Mouse (Mus musculus): Measurements from ENCODE around the gene Ddx59.

Ddx59 gene

DNA sequence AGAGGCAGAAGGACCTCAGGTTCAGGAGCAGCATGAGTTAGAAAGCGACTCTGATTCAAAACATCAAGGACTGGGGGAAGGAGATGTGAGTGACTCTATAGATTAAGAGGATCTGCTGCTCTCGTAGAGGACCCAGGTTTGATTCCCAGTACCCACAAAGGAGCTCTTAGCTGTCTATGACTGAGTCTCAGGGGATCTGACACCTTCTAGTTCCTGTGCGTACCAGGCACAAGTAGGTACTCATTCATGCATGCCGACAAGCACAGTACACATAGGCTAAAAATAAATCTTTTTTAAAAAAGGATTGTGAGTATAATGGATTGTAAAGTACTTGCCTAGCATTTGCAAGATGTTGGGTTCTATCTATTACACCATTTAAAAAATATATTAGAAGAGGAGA, 13.9 kb downstream of the Ddx59 start:
- Histone ChIP-seq H3K36me3 (ENCODE audit: control insufficient read depth, insufficient read depth, low read length, poor library complexity, severe bottlenecking) (peaks cover 4% of the 10 kb centered on the region; the same call in 1 of the 2 replicates), H3K27me3 (ENCODE audit: control insufficient read depth, insufficient read depth, low read length, poor library complexity, severe bottlenecking) (no peaks in the 10 kb centered on the region)

DNA sequence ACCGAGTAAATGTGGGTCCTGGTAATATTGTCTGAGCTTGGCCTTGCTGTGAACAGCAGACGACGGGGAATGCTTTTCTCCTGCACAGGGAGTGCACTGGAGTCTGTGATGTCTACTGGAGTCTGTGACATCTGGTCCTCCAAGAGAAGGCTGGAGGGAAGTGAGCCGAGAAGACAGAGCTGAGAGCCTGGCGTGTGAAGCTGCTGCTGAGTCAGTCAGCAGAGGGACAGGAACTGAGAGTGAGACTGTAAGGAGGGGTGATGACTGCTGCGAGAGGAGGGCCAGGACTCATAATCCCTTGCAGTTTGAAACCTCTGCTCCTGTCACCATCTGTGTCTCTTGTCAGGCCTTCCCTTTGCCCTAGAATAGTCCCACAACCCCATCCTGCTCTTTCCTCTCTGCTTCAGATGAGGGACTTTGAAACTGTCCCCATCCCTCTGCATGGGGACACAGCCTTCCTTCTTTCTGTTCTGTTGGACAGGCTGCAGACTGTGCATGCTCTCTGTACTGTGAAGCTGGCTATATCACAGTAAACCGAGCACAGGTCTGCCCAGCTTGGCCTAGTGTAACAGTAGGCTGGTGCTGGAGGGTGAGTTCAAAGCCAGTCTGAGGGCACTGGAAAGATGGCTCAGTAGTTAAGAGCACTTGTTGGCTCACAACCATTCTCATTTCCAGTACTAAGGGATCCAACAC, 15.2 kb downstream of the Ddx59 start:
- peak; percentile 62 for DNase-seq (ENCODE audit: low read depth, low spot score)
- Histone ChIP-seq H3K27me3 (ENCODE audit: control insufficient read depth, insufficient read depth, low read length, poor library complexity, severe bottlenecking) (no peaks in the 10 kb centered on the region), H3K36me3 (ENCODE audit: control insufficient read depth, insufficient read depth, low read length, poor library complexity, severe bottlenecking) (peaks cover 8% of the 10 kb centered on the region)

More for the DNA sequence above, 13.9 kb downstream of the Ddx59 start:
- DNase-seq (ENCODE audit: low read depth, low spot score), result peak; percentile 71

DNA sequence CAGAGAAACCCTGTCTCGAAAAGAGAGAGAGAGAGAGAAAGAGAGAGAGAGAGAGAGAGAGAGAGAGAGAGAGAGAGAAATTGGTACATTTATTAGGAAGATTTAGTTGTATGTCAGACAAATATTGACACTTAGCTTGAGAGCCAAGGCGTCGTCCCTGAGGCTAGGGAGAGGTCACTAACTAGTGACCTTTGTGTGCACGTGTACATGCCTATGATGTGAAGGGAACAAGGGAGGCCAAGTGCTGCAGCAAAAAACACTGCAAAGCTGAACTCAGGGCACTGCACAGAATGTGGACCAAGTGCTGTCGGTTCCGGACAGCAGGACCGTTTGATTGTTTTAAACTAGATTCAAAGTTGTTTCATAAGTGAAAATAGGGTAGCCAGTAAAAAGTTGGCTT, 25.7 kb downstream of the Ddx59 start:
- Histone ChIP-seq H3K27me3 (ENCODE audit: control insufficient read depth, insufficient read depth, low read length, poor library complexity, severe bottlenecking) (no peaks in the 10 kb centered on the region), H3K36me3 (ENCODE audit: control insufficient read depth, insufficient read depth, low read length, poor library complexity, severe bottlenecking) (0 out of 2 replicates have a peak, but pooled peaks cover 3% of the 10 kb centered on the region)
- DNase-seq (ENCODE audit: low read depth, low spot score), result no peak

DNA sequence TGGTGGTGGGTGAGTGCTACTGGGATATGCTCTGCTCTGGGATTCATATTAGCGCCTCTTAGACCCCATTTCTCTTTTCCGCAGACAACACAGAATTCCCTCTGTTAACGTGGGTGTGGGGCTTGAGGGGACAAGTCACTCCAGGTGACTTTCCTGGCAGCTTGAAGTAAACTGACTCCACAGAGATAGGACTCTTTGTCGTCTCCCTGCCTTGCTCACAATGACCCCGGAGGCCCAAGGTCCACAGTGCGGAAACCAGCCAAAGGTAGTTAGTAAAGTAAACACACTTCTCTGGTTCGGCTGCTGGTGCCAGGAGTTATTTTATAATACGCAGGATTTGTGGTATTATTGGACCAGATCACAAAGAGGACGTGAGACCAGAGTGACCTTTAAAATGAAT, 27.7 kb downstream of the Ddx59 start:
- H3K27me3 ChIP-seq (ENCODE audit: control insufficient read depth, insufficient read depth, low read length, poor library complexity, severe bottlenecking), result no peaks in the 10 kb centered on the region
- H3K36me3 ChIP-seq (ENCODE audit: control insufficient read depth, insufficient read depth, low read length, poor library complexity, severe bottlenecking), result 0 out of 2 replicates have a peak, but pooled peaks cover 3% of the 10 kb centered on the region
- no peak for DNase-seq (ENCODE audit: low read depth, low spot score)

DNA sequence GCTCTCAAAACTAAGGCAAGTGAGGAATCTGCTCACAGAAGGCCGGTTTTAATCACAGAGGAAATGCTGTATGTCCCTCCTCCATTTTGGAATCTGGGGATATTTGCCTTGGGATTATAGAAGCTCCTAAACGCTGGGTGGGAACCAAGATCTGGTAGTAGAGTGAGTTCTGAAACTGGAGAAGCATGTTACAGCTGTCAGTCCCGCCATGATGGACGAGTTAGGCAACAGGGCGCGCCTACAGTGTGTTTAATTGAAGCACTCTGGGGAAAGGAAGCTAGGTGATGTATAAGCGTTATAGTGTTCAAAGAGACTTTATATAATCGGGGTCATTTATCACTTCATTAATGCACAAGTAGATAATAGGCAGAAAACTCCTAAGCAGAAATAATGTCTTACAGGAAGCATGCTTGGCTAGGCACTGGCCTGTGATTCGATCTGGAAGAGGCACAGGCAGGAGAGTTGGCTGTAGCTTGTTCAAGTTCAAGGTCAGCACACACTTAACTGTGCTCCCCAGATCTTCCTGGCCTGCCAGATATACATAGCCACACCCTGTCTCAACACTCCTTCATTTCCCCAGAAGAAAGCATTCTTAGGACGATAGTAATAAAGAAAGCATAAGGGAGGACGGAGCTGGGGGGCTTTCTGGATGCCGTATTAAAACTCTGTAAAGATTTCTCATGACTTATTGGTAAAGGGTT, 29.6 kb downstream of the Ddx59 start:
- no peak for DNase-seq (ENCODE audit: low read depth, low spot score)
- Histone ChIP-seq H3K36me3 (ENCODE audit: control insufficient read depth, insufficient read depth, low read length, poor library complexity, severe bottlenecking) (0 out of 2 replicates have a peak, but pooled peaks cover 2% of the 10 kb centered on the region), H3K27me3 (ENCODE audit: control insufficient read depth, insufficient read depth, low read length, poor library complexity, severe bottlenecking) (no peaks in the 10 kb centered on the region)

DNA sequence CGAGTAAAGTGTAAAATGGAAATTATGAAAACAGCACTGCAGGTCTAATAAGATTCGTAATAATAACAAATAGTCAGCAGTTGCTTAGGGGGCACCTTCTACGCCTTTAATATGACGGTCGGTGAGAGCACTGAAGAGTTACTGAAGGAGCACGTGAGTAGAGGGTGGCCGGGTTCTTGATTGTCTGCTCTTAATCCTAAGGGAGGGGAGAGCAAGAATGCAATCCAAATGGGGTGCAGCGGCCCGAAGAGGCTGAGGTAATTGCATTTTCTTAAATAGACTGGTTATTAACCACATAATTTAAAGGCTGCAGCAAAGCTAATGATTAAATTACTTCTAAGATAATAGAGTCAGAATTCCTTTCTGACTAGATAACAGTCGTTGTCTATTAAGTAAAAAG, 31.9 kb downstream of the Ddx59 start:
- no peak for DNase-seq (ENCODE audit: low read depth, low spot score)
- H3K27me3 ChIP-seq (ENCODE audit: control insufficient read depth, insufficient read depth, low read length, poor library complexity, severe bottlenecking), result no peaks in the 10 kb centered on the region
- H3K36me3 ChIP-seq (ENCODE audit: control insufficient read depth, insufficient read depth, low read length, poor library complexity, severe bottlenecking), result no peaks in the 10 kb centered on the region

DNA sequence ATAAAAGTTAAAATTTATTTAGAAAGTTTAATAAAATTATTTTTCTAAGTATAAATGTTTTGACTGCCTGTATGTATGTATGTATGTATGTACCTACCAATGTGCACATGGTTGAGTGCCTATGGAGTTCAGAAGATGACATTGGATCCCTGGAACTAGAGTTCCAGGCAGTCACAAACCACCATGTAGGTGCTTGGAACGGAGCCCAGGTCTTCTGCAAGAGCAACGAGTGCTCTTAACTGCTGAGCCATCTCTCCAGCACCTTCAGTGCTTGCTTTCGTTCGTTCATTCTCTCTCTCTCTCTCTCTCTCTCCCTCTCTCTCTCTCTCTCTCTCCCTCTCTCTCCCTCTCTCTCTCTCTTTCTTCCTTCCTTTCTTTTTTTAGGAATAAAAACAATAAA, 32.3 kb downstream of the Ddx59 start:
- no peak for DNase-seq (ENCODE audit: low read depth, low spot score)
- no peaks in the 10 kb centered on the region for H3K36me3 ChIP-seq (ENCODE audit: control insufficient read depth, insufficient read depth, low read length, poor library complexity, severe bottlenecking)
- no peaks in the 10 kb centered on the region for H3K27me3 ChIP-seq (ENCODE audit: control insufficient read depth, insufficient read depth, low read length, poor library complexity, severe bottlenecking)

DNA sequence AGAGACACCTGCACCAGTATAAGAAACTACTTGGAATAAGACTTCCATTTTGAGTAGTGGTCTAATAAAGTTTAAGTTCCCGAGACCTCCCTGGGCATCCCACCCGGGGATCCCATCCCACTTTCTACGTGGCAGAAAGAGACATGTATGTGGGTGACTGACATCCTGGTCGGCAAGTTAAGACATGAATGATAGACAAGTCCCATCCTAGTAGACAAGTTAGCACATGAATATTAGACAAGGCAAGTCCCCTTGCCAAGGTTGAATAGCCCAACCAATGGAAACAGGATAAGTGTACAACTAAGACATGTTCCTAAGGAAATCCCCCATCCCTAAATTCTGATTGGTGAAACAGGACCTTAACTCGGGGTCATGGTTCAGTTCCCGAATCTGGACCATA, 34.5 kb downstream of the Ddx59 start:
- no peaks in the 10 kb centered on the region for H3K36me3 ChIP-seq (ENCODE audit: control insufficient read depth, insufficient read depth, low read length, poor library complexity, severe bottlenecking)
- no peaks in the 10 kb centered on the region for H3K27me3 ChIP-seq (ENCODE audit: control insufficient read depth, insufficient read depth, low read length, poor library complexity, severe bottlenecking)
- DNase-seq (ENCODE audit: low read depth, low spot score), result no peak

DNA sequence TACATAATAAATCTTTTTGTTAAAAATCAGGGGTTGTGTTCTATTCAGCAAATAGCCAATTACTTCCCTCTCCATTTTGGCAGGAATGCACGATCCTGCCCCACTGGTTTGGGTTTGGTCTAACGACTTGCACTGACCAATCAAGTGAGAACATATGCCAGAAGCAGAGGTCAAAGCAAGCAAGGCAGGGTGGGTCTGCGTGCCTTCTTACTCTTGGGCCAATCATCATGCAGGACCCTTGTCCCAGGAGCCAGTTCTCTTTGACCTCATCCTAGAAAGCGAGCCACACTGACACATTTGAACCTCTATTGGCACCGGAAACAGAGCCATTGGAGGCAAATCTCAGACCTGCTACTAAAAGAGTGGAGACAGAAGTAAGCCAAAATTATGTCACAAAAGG, 35.1 kb downstream of the Ddx59 start:
- no peak for DNase-seq (ENCODE audit: low read depth, low spot score)
- H3K27me3 ChIP-seq (ENCODE audit: control insufficient read depth, insufficient read depth, low read length, poor library complexity, severe bottlenecking), result no peaks in the 10 kb centered on the region
- no peaks in the 10 kb centered on the region for H3K36me3 ChIP-seq (ENCODE audit: control insufficient read depth, insufficient read depth, low read length, poor library complexity, severe bottlenecking)

DNA sequence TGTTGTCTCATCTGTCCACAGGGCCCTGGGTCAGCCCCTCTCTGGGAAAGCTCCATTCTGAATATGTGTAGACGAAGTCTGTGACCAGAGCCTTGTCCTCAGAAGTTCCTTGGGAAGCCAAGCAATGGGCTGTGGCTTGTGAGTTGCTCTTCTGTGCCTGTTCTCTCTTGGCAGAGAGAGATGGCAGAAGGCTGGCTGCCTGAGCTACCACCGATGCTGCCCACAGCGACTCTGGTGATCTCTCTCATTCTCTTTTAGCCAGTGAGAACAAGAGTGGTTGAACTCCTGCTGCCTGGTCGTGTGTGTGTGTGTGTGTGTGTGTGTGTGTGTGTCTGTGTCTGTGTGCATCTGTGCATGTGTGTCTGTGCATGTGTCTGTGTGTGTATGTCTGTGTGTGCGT, 37.4 kb downstream of the Ddx59 start:
- no peaks in the 10 kb centered on the region for H3K36me3 ChIP-seq (ENCODE audit: control insufficient read depth, insufficient read depth, low read length, poor library complexity, severe bottlenecking)
- no peaks in the 10 kb centered on the region for H3K27me3 ChIP-seq (ENCODE audit: control insufficient read depth, insufficient read depth, low read length, poor library complexity, severe bottlenecking)
- DNase-seq (ENCODE audit: low read depth, low spot score), result no peak

DNA sequence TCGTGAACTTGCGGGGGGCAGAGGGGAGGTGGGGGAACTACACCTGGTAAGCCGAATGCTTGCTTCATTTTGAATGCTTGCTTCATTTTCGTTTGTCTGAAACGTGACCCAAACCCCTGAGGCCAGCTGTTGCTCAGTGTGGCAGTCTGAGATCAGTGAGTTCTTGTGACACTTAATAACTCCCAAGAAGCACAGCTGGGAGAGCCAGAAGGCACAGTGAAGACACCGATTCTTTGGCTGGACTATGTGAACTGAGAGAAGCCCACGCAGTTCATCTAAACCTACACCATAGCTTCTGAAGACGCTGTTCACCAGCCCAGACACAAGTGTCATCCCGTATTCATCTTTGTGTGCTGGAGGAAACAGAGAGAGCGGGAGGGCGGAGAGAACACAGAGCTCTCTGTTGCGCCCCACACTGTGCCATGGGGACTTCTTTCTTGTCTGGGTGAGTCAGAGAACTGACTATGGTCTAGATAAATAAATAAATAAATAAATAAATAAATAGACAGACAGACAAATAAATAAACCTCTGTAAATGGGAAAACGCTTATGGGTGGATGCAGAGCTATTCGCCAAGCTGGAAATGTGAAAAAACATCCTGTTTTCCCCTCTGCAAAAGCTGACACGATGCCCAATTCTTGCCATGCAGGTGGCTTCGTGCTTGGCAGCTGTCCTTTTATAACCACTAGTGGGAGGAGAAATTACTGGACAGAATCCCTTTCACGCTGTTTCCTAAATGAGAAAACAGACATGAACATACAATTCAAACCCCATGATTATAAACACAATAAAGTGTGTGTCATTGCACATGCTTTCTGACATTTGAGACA, 40.9 kb downstream of the Ddx59 start:
- no peak for DNase-seq (ENCODE audit: low read depth, low spot score)
- Histone ChIP-seq H3K27me3 (ENCODE audit: control insufficient read depth, insufficient read depth, low read length, poor library complexity, severe bottlenecking) (no peaks in the 10 kb centered on the region), H3K36me3 (ENCODE audit: control insufficient read depth, insufficient read depth, low read length, poor library complexity, severe bottlenecking) (no peaks in the 10 kb centered on the region)

DNA sequence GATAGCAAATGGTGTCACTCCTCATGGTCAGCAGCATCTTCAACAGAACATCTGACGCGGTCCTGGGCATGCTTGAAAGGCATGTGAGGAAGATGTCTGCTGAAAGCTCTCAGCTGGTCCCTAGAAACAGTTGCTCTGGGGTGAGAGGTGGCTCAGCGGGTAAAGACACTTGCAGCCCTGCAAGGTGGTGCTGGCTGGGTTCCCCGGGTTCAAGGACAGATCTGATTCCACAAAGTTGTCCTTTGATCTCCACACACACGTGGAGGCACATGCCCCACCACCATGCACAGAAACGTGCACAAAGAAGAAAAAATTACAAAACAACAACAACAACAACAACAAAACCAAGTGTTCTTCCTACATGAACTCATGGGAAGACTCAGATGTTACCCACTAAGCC, 41.7 kb downstream of the Ddx59 start:
- Histone ChIP-seq H3K27me3 (ENCODE audit: control insufficient read depth, insufficient read depth, low read length, poor library complexity, severe bottlenecking) (no peaks in the 10 kb centered on the region), H3K36me3 (ENCODE audit: control insufficient read depth, insufficient read depth, low read length, poor library complexity, severe bottlenecking) (no peaks in the 10 kb centered on the region)
- DNase-seq (ENCODE audit: low read depth, low spot score), result no peak

DNA sequence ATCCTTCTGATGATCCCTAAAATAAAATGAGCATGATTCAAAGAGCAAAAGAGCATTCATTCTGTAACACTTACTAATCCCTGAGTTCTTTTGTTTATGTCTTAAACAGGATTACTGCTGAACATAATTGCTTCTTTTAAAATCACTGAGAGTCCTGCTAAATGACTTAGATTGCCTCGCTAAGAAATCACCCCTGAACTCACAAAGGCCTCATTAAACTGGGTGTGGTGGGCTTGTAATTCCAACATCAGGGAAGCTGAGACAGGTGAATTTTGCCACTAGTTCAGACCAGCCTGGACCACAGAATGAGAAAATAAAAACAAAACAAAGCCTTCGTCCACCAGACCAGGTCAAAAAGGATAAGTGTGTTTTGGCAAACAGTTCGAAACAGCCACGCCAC, 42.3 kb downstream of the Ddx59 start:
- Histone ChIP-seq H3K27me3 (ENCODE audit: control insufficient read depth, insufficient read depth, low read length, poor library complexity, severe bottlenecking) (no peaks in the 10 kb centered on the region), H3K36me3 (ENCODE audit: control insufficient read depth, insufficient read depth, low read length, poor library complexity, severe bottlenecking) (no peaks in the 10 kb centered on the region)
- DNase-seq (ENCODE audit: low read depth, low spot score), result no peak

DNA sequence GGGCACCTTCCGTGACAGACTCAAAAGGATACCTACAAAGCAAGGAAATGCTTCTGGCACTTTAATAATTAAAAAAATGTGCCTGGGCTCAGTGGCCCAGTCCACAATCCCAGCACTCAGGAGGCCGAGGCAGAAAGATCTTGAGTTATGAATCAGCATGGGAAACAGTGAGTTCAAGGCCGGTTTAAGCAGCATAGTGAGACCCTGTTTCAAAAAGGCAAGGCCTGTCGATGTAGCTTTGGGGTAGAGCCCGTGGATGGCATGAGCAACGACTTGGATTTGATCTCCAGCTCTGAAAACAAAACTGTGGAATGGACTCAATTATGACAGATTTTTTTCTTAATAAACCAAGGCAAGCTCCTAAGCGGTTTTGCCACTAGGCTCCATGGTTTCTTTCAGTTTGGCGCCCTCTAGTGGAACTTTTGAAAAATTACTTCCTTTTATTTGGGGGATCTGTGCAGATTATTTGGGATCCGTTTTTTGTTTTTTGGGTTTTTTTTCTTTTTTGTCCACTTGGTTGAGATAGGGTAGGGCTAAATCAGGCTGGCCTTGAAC, 43.7 kb downstream of the Ddx59 start:
- Histone ChIP-seq H3K36me3 (ENCODE audit: control insufficient read depth, insufficient read depth, low read length, poor library complexity, severe bottlenecking) (no peaks in the 10 kb centered on the region), H3K27me3 (ENCODE audit: control insufficient read depth, insufficient read depth, low read length, poor library complexity, severe bottlenecking) (no peaks in the 10 kb centered on the region)
- peak; percentile 77 for DNase-seq (ENCODE audit: low read depth, low spot score)

DNA sequence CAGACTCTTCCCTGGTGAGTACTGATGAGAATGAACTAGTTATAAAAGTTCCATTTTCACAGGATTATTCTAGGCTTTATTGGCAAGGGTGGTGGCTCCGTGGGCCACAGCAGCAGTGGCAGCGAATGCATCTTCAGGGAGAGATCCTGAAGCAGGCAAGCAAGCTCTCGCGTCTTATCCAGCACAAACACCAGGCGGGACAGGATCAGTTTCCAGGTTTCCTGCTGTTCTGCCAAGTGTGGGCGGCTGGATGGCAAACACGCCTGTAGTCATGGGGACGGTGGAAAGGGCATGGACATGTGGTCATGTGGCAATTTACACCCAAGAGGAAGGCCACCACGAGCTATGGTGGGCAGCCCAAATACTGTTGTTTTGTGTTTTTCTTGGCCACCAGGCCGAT, 47.4 kb downstream of the Ddx59 start:
- no peak for DNase-seq (ENCODE audit: low read depth, low spot score)
- Histone ChIP-seq H3K27me3 (ENCODE audit: control insufficient read depth, insufficient read depth, low read length, poor library complexity, severe bottlenecking) (no peaks in the 10 kb centered on the region), H3K36me3 (ENCODE audit: control insufficient read depth, insufficient read depth, low read length, poor library complexity, severe bottlenecking) (no peaks in the 10 kb centered on the region)
